Mouse (Mus musculus): ENCODE results near the gene Coil. TPM values are rescaled to one million over a fixed set of nuclear protein-coding genes. Genes with fewer than 3 reads are reported as not detected.

Gene Coil
- total RNA-seq (2023), result 14.6 to 15.7 TPM (median 15.1 TPM) in 4 replicates

DNA sequence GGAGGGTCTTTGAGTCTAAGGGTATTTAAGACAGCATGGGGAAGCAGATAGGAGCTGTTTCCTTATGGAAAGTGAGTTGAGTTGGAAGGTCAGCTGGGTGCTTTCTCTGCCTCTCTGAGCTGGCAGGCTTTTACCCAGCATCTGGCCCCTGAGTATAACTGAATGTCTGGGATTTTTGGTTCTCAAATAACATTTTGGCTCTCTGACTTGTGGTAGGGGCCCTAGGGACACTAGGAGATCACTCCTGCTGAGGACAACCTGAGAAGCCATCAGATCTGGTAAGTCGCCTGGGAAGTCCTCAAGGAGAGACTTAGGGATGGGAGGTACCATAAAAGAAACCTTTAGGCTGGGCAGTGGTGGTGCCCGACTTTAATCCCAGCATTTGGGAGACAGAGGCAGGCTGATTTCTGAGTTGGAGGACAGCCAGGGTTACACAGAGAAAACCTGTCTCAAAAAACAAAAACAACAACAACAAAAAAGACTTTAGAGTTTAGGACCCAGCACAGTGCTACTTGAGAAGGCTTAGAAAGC, at the start of gene Coil:
Coil (plus strand) TSS at position 51 of the 531 bp plus-strand sequence.

DNA sequence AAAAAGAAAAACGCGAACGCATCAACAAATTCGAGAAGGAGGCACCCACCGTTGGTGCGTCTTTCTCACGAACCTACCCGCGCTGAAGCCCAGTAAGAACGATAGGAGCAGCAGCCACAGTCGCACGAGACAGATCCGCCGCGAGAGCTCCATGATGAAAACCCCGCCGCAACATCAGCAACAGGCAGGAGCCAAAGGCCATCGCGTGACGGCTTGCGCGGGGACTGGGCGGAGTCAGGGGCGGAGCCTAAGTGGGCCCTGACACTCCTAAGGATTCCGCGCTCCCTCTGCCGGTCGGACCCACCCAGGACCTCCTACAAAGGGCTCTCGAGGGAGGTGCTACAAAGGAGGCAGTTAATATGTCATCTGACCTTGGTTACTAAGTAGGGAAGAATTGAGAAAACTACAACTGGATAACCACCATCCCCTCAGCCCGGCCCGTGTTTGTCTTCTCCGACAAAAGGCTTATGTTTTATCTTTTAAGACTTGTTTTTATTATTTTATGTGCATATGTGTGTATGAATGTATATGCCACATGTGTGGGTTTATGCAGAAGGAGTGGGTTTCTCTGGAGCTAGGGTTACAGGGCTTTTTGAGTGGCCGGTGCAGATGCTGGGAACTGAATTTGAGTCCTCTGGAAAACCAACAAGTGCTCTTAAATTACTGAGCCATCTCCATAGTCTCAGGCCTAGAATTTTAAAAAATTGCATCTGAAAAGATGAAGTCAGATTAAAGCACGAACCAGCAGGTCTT, 14.7 kb upstream of the Coil start, which contains the start of gene Scpep1:
Scpep1 (minus strand) TSS at position 249 of the 753 bp plus-strand sequence.

DNA sequence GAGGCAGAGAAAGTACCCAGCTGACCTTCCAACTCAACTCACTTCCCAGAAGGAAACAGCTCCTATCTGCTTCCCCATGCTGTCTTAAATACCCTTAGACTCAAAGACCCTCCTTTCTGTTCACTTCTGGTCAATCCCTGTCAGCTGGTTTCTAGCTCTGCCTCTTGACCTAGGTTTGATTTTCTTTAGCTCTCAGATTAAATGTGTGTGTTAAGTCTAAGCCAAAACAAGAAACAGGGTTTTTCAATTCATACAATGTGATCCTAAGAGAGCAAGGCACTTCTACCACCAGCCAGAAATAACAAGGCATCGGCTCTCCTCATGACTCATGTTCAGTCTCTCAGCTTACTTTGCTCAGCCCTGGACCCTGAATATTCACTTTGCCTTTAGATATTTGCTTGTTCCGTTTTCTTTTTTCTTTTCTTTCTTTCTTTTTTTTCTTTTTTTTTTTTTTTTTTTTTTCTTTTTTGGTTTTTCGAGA, 3.1 kb upstream of the Coil start, which contains the start of gene Elobl:
Elobl (minus strand) TSS at position 51 of the 481 bp plus-strand sequence.

DNA sequence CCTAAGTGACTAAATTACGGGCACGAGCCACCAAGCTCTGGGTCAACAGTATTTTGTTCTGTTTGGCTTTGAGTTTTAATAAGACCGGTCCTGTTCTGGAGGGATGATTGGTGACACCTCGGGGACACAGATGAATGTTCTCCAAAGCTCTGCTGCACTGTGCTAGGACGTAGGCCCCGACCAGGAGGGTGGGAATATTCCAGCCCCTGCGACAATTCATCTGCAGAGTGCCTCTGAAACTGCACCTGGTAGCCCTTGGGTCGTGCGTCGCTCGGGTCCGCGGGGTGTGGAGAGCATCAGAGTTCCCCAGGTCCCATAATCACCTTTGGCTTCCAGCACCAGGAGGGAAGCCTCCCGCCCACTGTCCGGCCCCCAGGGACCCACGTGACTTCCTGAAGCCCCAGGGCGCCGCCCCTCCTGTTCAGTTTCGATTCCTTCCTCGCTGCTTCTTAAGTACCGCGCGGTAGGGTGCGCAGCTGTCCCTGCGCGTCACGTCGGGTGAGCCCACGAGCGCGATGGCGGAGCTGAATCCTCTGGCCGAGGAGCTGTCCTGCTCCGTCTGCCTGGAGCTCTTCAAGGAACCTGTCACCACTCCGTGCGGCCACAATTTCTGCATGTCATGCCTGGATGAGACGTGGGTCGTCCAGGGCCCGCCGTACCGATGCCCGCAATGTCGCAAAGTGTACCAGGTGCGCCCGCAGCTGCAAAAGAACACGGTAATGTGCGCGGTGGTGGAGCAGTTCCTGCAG, 29.1 kb downstream of the Coil start, which contains the start of gene Trim25:
Trim25 (plus strand) TSS at position 403 of the 749 bp plus-strand sequence.

Other genes starting within 250 kb of the Coil start
- 0.36 to 1.9 TPM (median 0.64 TPM) in 4 replicates for gene Akap1, start 105.7 kb upstream of the Coil start, total RNA-seq (2023)
- gene Scpep1, start 14.8 kb upstream of the Coil start, total RNA-seq (2023), result 76.8 to 84.8 TPM (median 82.9 TPM) in 4 replicates
- not detected in 4 replicates for gene Elobl, start 3.3 kb upstream of the Coil start, total RNA-seq (2023)
- 153 to 176 TPM (median 154 TPM) in 4 replicates for gene Trim25, start 29.1 kb downstream of the Coil start, total RNA-seq (2023)
- gene Dgke, start 96.6 kb downstream of the Coil start, total RNA-seq (2023), result 14.3 to 16.6 TPM (median 14.8 TPM) in 4 replicates
- gene Gm525, start 103.6 kb downstream of the Coil start, total RNA-seq (2023), result not detected in 4 replicates

Measured in B cell, adult 62 days (primary cell).